Mouse (Mus musculus): ENCODE data around the gene Shisal2b. TPM values are rescaled to one million over a fixed set of nuclear protein-coding genes. Genes with fewer than 3 reads are reported as not detected.
A peak's percentile ranks its signal among the peaks of the same experiment; 100 is the strongest.

The Shisal2b gene
- polyA plus RNA-seq, 1 experiment from 2014 or later, result 1.9 TPM

DNA sequence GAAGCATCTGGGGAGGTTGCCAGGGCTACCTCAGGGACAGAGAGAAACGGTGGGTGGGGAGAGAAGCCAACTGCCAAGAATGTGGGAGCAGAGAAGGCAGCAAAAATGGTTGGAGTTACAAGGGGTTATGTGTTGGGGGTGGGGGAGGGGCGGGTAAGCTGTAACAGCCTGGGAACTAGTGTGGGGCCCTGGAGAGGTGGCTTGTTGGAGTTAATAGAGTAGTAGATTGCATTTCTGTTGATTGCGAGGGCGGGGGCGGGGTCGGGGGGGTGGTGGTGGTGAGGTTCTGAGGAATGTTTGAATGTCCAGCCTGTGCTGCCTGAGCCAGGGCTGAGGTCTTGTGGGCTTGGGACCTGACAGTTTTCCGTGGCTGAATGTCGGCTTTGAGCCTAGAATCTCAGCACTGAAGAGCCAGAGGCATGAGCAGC is 41.3 kb downstream of the Shisal2b start:
- H3K36me3 ChIP-seq (ENCODE audit: control insufficient read depth, insufficient read depth, low read length), result no peaks in the 10 kb centered on the region; the same call in 1 of the 2 replicates
- 34% methylated on average over 8 of the region's 8 CpGs for WGBS
- H3K4me3 ChIP-seq (ENCODE audit: low read depth, low read length), result no peak overlapping the region
- 0 out of 2 replicates have a peak overlapping the region, but pooled peaks have one; percentile 8 for H3K4me2 ChIP-seq (ENCODE audit: low read length)
- ATAC-seq, result peak; percentile 30; the same call in 1 of the 2 replicates
- H3K9me3 ChIP-seq (replicated peaks; ENCODE audit: control insufficient read depth, low read length, poor library complexity, severe bottlenecking), result no peaks in the 10 kb centered on the region
- H3K9ac ChIP-seq (ENCODE audit: low read depth, low read length), result no peak overlapping the region
- H3K4me1 ChIP-seq (ENCODE audit: control insufficient read depth, insufficient read depth, low read length), result peaks cover 17% of the 10 kb centered on the region
- no peak overlapping the region for H3K27ac ChIP-seq (ENCODE audit: low read length)
- no peaks in the 10 kb centered on the region for H3K27me3 ChIP-seq (ENCODE audit: control insufficient read depth, insufficient read depth, low read depth, low read length)

DNA sequence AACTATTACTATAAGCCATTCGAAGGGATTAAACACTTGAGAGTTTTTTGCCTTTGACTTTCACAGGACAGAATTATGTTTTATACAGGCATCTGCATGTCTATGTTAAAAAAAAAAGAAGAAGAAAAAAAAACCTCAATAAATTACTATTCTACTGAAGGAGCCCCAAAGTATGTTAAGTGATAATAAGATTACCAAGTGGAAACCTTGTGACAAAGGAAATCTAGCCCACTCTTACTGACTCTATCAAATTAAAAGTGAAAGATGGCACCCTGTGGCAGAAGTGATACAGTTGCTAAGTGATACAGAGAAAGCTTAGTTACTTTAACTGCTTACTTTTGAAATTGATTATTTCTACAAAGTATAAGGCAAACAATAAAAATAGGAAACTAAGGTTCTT is 41.8 kb downstream of the Shisal2b start:
- ATAC-seq, result no peak
- no peak overlapping the region for H3K27ac ChIP-seq (ENCODE audit: low read length)
- no peaks in the 10 kb centered on the region for H3K27me3 ChIP-seq (ENCODE audit: control insufficient read depth, insufficient read depth, low read depth, low read length)
- no peak overlapping the region for H3K9ac ChIP-seq (ENCODE audit: low read depth, low read length)
- H3K4me1 ChIP-seq (ENCODE audit: control insufficient read depth, insufficient read depth, low read length), result peaks cover 17% of the 10 kb centered on the region
- 88% methylated on average over 1 of the region's 1 CpGs for WGBS
- H3K9me3 ChIP-seq (replicated peaks; ENCODE audit: control insufficient read depth, low read length, poor library complexity, severe bottlenecking), result no peaks in the 10 kb centered on the region
- no peaks in the 10 kb centered on the region for H3K36me3 ChIP-seq (ENCODE audit: control insufficient read depth, insufficient read depth, low read length)
- H3K4me3 ChIP-seq (ENCODE audit: low read depth, low read length), result no peak overlapping the region
- no peak overlapping the region for H3K4me2 ChIP-seq (ENCODE audit: low read length)

DNA sequence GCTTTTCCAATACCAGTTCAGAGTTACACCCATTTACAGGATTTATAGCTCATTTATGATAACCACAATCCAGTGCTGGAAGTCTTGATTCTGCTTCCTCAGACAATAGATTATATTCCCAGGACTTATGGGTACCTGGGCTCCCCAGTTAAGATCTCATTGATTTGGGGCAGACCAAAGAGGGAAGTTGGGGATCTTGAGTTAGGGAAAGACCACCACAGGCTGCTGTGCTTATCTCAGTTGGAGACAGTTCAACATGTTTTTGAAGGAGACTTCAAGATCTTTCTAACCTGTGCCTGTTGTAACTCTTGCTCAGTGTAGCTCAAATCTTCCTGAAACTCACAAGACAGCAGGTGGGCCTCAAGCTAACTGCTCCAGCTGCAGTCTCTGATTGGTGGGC is 42.5 kb downstream of the Shisal2b start:
- Histone ChIP-seq H3K36me3 (ENCODE audit: control insufficient read depth, insufficient read depth, low read length) (no peaks in the 10 kb centered on the region), H3K4me2 (ENCODE audit: low read length) (no peak overlapping the region), H3K4me1 (ENCODE audit: control insufficient read depth, insufficient read depth, low read length) (peaks cover 18% of the 10 kb centered on the region), H3K9ac (ENCODE audit: low read depth, low read length) (no peak overlapping the region), H3K27ac (ENCODE audit: low read length) (no peak overlapping the region), H3K4me3 (ENCODE audit: low read depth, low read length) (no peak overlapping the region), H3K9me3 (replicated peaks; ENCODE audit: control insufficient read depth, low read length, poor library complexity, severe bottlenecking) (no peaks in the 10 kb centered on the region), H3K27me3 (ENCODE audit: control insufficient read depth, insufficient read depth, low read depth, low read length) (no peaks in the 10 kb centered on the region)
- no peak for ATAC-seq

DNA sequence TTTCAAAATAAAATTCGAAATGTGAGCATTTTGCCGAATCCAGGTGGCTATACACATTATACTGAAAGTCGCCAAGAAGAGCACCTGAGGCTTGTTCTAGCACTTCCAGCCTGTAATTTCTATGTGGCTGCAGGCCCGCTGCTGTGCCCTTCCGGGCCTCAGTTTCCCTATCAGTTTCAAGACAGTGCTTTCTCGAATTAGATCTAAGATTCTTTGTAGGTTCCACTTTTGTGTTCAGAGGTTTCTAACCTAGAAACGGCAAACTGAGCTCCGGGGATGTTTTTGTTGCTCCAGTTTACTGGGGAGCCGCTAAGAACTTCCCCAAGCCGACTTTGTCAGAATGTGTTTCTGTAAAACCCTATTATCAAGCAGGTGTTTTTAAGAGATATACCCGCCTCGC is 46.0 kb downstream of the Shisal2b start:
- Histone ChIP-seq H3K4me2 (ENCODE audit: low read length) (peak overlapping the region; percentile 71), H3K27ac (ENCODE audit: low read length) (no peak overlapping the region), H3K9me3 (replicated peaks; ENCODE audit: control insufficient read depth, low read length, poor library complexity, severe bottlenecking) (no peaks in the 10 kb centered on the region), H3K9ac (ENCODE audit: low read depth, low read length) (peak overlapping the region; percentile 84), H3K4me3 (ENCODE audit: low read depth, low read length) (peak overlapping the region; percentile 78), H3K36me3 (ENCODE audit: control insufficient read depth, insufficient read depth, low read length) (no peaks in the 10 kb centered on the region), H3K27me3 (ENCODE audit: control insufficient read depth, insufficient read depth, low read depth, low read length) (no peaks in the 10 kb centered on the region), H3K4me1 (ENCODE audit: control insufficient read depth, insufficient read depth, low read length) (peaks cover 27% of the 10 kb centered on the region)
- WGBS, result 57% methylated on average over 12 of the region's 12 CpGs
- ATAC-seq, result no peak

DNA sequence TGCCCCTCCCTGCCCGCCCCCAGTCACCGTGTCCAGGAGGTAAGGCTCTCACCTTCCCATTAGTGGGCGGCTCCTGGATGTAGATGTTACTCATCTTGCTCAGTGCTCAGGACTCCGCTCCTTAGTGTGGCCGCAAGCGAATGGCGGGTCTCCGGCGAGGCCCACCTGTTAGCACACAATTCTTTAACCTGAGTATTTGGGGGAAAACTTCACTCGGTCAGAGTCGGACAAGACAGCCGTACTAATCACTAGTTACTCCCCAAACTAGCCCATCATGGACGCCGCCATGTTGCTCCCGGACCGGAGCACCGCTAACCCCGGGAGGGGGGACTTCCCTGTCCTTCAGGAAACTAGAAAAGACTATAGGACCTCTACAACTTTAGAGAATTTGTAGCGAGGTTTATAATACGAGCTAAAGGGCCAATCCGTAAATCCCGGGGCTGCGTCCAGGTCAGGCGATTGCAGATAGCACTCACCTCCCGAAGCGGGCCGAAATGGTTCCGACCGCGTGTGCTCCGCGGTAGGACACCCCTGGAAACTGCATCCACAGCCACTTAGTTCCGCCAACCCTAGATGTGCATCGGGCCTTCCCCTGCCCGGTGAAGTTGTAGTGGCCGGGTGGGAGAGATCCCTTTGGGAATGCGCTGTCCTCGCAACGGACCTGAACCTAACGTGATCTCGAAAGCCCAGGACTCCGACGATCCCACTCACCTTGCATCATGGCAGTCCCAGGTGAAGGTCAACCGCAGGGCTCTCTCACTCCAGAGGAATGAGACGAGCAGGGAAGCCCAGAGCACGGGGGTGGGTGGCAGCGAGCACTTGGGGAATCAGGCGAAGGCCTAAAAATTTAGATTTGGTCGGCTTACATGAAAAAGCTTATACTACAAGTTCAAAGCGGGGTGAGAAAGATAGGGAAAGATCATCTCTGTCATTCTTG is 46.8 kb downstream of the Shisal2b start, which contains the start of gene Cwc27:
Gene Cwc27, minus strand, starts transcription at position 508 of the 937 bp plus-strand sequence.
- Histone ChIP-seq H3K9me3 (replicated peaks; ENCODE audit: control insufficient read depth, low read length, poor library complexity, severe bottlenecking) (no peaks in the 10 kb centered on the region), H3K27me3 (ENCODE audit: control insufficient read depth, insufficient read depth, low read depth, low read length) (no peaks in the 10 kb centered on the region), H3K27ac (ENCODE audit: low read length) (peak within 1 kb of the TSS; percentile 87), H3K4me2 (ENCODE audit: low read length) (peak within 1 kb of the TSS; percentile 71), H3K36me3 (ENCODE audit: control insufficient read depth, insufficient read depth, low read length) (no peaks in the 10 kb centered on the region), H3K4me3 (ENCODE audit: low read depth, low read length) (peak within 1 kb of the TSS; percentile 78), H3K4me1 (ENCODE audit: control insufficient read depth, insufficient read depth, low read length) (peaks cover 22% of the 10 kb centered on the region), H3K9ac (ENCODE audit: low read depth, low read length) (peak within 1 kb of the TSS; percentile 84)
- peak; percentile 97 for ATAC-seq
- under 1% methylated on average over 50 of the region's 50 CpGs for WGBS

- 8% methylated on average over 8 of the region's 8 CpGs for WGBS
- Histone ChIP-seq H3K4me2 (ENCODE audit: low read length) (peak overlapping the region; percentile 69), H3K9me3 (replicated peaks; ENCODE audit: control insufficient read depth, low read length, poor library complexity, severe bottlenecking) (no peaks in the 10 kb centered on the region), H3K9ac (ENCODE audit: low read depth, low read length) (peak overlapping the region; percentile 84), H3K36me3 (ENCODE audit: control insufficient read depth, insufficient read depth, low read length) (no peaks in the 10 kb centered on the region), H3K27ac (ENCODE audit: low read length) (peak overlapping the region; percentile 87), H3K27me3 (ENCODE audit: control insufficient read depth, insufficient read depth, low read depth, low read length) (no peaks in the 10 kb centered on the region), H3K4me1 (ENCODE audit: control insufficient read depth, insufficient read depth, low read length) (peaks cover 22% of the 10 kb centered on the region), H3K4me3 (ENCODE audit: low read depth, low read length) (peak overlapping the region; percentile 78)
- ATAC-seq, result no peak; the same call in 1 of the 2 replicates
Observed at GRCm38 (mm10) chr13:104816270-104816634, 47.4 kb downstream of the Shisal2b start.

GRCm38 (mm10) chr13:104805681-104806080 is 58.0 kb downstream of the Shisal2b start:
- no peak overlapping the region for H3K4me2 ChIP-seq (ENCODE audit: low read length)
- H3K27me3 ChIP-seq (ENCODE audit: control insufficient read depth, insufficient read depth, low read depth, low read length), result no peaks in the 10 kb centered on the region
- no peaks in the 10 kb centered on the region for H3K4me1 ChIP-seq (ENCODE audit: control insufficient read depth, insufficient read depth, low read length)
- 55% methylated on average over 3 of the region's 3 CpGs for WGBS
- H3K36me3 ChIP-seq (ENCODE audit: control insufficient read depth, insufficient read depth, low read length), result 0 out of 2 replicates have a peak, but pooled peaks cover 4% of the 10 kb centered on the region
- 0 out of 2 replicates have a peak, but pooled peaks have one; percentile 54 for ATAC-seq
- H3K9me3 ChIP-seq (replicated peaks; ENCODE audit: control insufficient read depth, low read length, poor library complexity, severe bottlenecking), result no peaks in the 10 kb centered on the region
- H3K9ac ChIP-seq (ENCODE audit: low read depth, low read length), result no peak overlapping the region
- H3K4me3 ChIP-seq (ENCODE audit: low read depth, low read length), result no peak overlapping the region
- no peak overlapping the region for H3K27ac ChIP-seq (ENCODE audit: low read length)

- ATAC-seq, result no peak
- 91% methylated on average over 7 of the region's 7 CpGs for WGBS
- H3K4me1 ChIP-seq (ENCODE audit: control insufficient read depth, insufficient read depth, low read length), result no peaks in the 10 kb centered on the region
- H3K36me3 ChIP-seq (ENCODE audit: control insufficient read depth, insufficient read depth, low read length), result peaks cover 3% of the 10 kb centered on the region; the same call in 1 of the 2 replicates
- no peak overlapping the region for H3K27ac ChIP-seq (ENCODE audit: low read length)
- no peak overlapping the region for H3K9ac ChIP-seq (ENCODE audit: low read depth, low read length)
- H3K4me3 ChIP-seq (ENCODE audit: low read depth, low read length), result no peak overlapping the region
- H3K27me3 ChIP-seq (ENCODE audit: control insufficient read depth, insufficient read depth, low read depth, low read length), result no peaks in the 10 kb centered on the region
- H3K4me2 ChIP-seq (ENCODE audit: low read length), result no peak overlapping the region
- H3K9me3 ChIP-seq (replicated peaks; ENCODE audit: control insufficient read depth, low read length, poor library complexity, severe bottlenecking), result no peaks in the 10 kb centered on the region
Observed at GRCm38 (mm10) chr13:104799566-104800182, 64.0 kb downstream of the Shisal2b start.

DNA sequence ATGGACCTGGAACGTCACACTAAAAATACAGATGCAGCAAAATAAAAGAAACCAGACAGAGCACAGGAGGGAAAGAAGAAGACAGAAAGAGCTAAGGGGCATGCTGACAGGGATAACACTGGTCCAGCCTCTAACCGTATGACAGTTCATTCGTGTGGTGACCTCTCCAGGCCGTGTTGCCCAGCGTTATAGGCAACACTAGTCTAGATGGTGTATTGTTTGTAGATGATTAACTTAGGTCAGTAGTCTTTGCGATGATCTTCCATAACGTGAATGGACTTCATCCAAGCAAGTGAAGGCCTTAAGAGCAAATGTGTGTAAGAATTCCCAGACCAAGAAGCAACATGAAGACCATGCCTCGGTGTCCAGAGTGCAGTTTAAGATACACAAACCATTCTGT is 64.6 kb downstream of the Shisal2b start:
- Histone ChIP-seq H3K27me3 (ENCODE audit: control insufficient read depth, insufficient read depth, low read depth, low read length) (no peaks in the 10 kb centered on the region), H3K4me2 (ENCODE audit: low read length) (no peak overlapping the region), H3K9me3 (replicated peaks; ENCODE audit: control insufficient read depth, low read length, poor library complexity, severe bottlenecking) (no peaks in the 10 kb centered on the region), H3K36me3 (ENCODE audit: control insufficient read depth, insufficient read depth, low read length) (peaks cover 3% of the 10 kb centered on the region; the same call in 1 of the 2 replicates), H3K4me1 (ENCODE audit: control insufficient read depth, insufficient read depth, low read length) (no peaks in the 10 kb centered on the region), H3K9ac (ENCODE audit: low read depth, low read length) (no peak overlapping the region), H3K27ac (ENCODE audit: low read length) (no peak overlapping the region), H3K4me3 (ENCODE audit: low read depth, low read length) (no peak overlapping the region)
- WGBS, result 93% methylated on average over 8 of the region's 8 CpGs
- ATAC-seq, result no peak

Measured in midbrain, embryonic 16.5 days (tissue).